In genomic region chr3:41169430-41169829, GRCm38 (mm10) we compare ENCODE assay signal across 13 mouse cellular contexts.
A peak's percentile ranks its signal among the peaks of the same experiment; 100 is the strongest.
DNase-seq lines count a peak whose midpoint lies in the region; ATAC-seq and TF ChIP-seq lines count a peak whose summit lies in the region.
"Had no signal": no experiment of that assay in that cellular context is flagged by ENCODE, and none has a peak within 500 bp of the region (broad histone marks: within the 10 kb centered on the region; RNA-seq: fewer than 3 reads in every experiment).

No protein-coding gene starts in this region.

- no peaks in the 10 kb centered on the region for H3K9me3 ChIP-seq in kidney, embryonic 15.5 days (replicated peaks)
- peaks cover 4% of the 10 kb centered on the region; the same call in 1 of the 2 replicates for H3K9me3 ChIP-seq in kidney, embryonic 16.5 days (ENCODE audit: low read length)
- no peaks in the 10 kb centered on the region for H3K9me3 ChIP-seq in heart, postnatal 0 days (replicated peaks; ENCODE audit: control insufficient read depth, low read length)

- TF ChIP-seq POLR2A in spleen, adult 2 months (IDR thresholded peaks at IDR 0.05; ENCODE audit: low read depth, low read length): no peak

- peak; percentile 88 for DNase-seq in Patski (ENCODE audit: low read depth, low spot score)
- peak; percentile 66 for DNase-seq in heart, postnatal 0 days (ENCODE audit: low spot score)
- no peak for DNase-seq in spleen, adult 2 months (ENCODE audit: low read depth in 1 of 2, low spot score in 2 of 2)
- no peak for DNase-seq in left cerebral cortex, adult 11 months (ENCODE audit: low spot score)
- DNase-seq in gastrocnemius, adult 18-20 months (ENCODE audit: low spot score): no peak
- no peak for DNase-seq in cerebellum, adult 8-10 months
- DNase-seq: adrenal gland, postnatal 10 days; gastrocnemius, postnatal 14 days; kidney, postnatal 25 days; lung, adult 2 months had no signal

- peak; percentile 44 for ATAC-seq in kidney, embryonic 15.5 days (replicated peaks; ENCODE audit: low FRiP score)
- ATAC-seq in kidney, embryonic 16.5 days (ENCODE audit: low FRiP score, low TSS enrichment): no peak
- ATAC-seq in Patski: peak; percentile 45
- peak; percentile 50 for ATAC-seq in heart, postnatal 0 days (ENCODE audit: insufficient read depth, low read depth)

- H3K27ac ChIP-seq in kidney, embryonic 15.5 days: no peak overlapping the region
- no peak overlapping the region for H3K27ac ChIP-seq in kidney, embryonic 16.5 days (ENCODE audit: low read length)
- H3K27ac ChIP-seq in heart, postnatal 0 days (ENCODE audit: low read depth): peak overlapping the region; percentile 56
- peak overlapping the region; percentile 59 for H3K27ac ChIP-seq in spleen, adult 2 months (ENCODE audit: insufficient read depth, low read length)

- 83% methylated on average over 10 of the region's 10 CpGs for WGBS in kidney, embryonic 15.5 days
- WGBS in kidney, embryonic 16.5 days: 86% methylated on average over 10 of the region's 10 CpGs
- 27% methylated on average over 10 of the region's 10 CpGs for WGBS in heart, postnatal 0 days
- 80% methylated on average over 10 of the region's 10 CpGs for WGBS in spleen, adult 2 months

- H3K36me3 ChIP-seq in kidney, embryonic 15.5 days: no peaks in the 10 kb centered on the region
- H3K36me3 ChIP-seq in kidney, embryonic 16.5 days (ENCODE audit: insufficient read depth, low read length): no peaks in the 10 kb centered on the region
- H3K36me3 ChIP-seq in heart, postnatal 0 days (replicated peaks; ENCODE audit: control insufficient read depth, insufficient read depth, low read length): no peaks in the 10 kb centered on the region
- H3K36me3 ChIP-seq in spleen, adult 2 months (ENCODE audit: control insufficient read depth, insufficient read depth, low read length): no peaks in the 10 kb centered on the region

- peaks cover 6% of the 10 kb centered on the region; the same call in 1 of the 2 replicates for H3K4me1 ChIP-seq in kidney, embryonic 15.5 days
- H3K4me1 ChIP-seq in kidney, embryonic 16.5 days (ENCODE audit: insufficient read depth, low read length): peaks cover 5% of the 10 kb centered on the region; the same call in 1 of the 2 replicates
- H3K4me1 ChIP-seq in heart, postnatal 0 days (ENCODE audit: control insufficient read depth, insufficient read depth): peaks cover 14% of the 10 kb centered on the region
- no peaks in the 10 kb centered on the region for H3K4me1 ChIP-seq in spleen, adult 2 months (ENCODE audit: control insufficient read depth, insufficient read depth, insufficient read length)

- H3K9ac ChIP-seq in kidney, embryonic 15.5 days: no peak overlapping the region
- no peak overlapping the region for H3K9ac ChIP-seq in kidney, embryonic 16.5 days (replicated peaks; ENCODE audit: low read length)
- H3K9ac ChIP-seq in heart, postnatal 0 days (replicated peaks; ENCODE audit: low read depth, low read length): no peak overlapping the region

- no peak for TF ChIP-seq CTCF in Patski (IDR thresholded peaks at IDR 0.05)
- TF ChIP-seq CTCF in heart, postnatal 0 days (IDR thresholded peaks at IDR 0.05; ENCODE audit: low read depth): no peak
- no peak for TF ChIP-seq CTCF in spleen, adult 2 months (IDR thresholded peaks at IDR 0.05; ENCODE audit: extremely low read depth, insufficient read depth, insufficient read length, insufficient replicate concordance)

- TF ChIP-seq EP300 in heart, postnatal 0 days (IDR thresholded peaks at IDR 0.05; ENCODE audit: low read depth): no peak

- POLR2A ChIA-PET in Patski (lab: Charles Lee): interaction anchor here (1.0 kb wide), 1 partner anchor 86 kb away, joined by 3 read pairs; no protein-coding TSS in a partner anchor

- in situ Hi-C loops in Patski (cut with MboI; ENCODE audit: low pct_unique_long_range_greater_than_20kb): loop anchor here (5.0 kb wide), 1 partner anchor 82 kb away; no protein-coding TSS in a partner anchor

- no peak overlapping the region for H3K4me3 ChIP-seq in kidney, embryonic 15.5 days (replicated peaks)
- no peak overlapping the region for H3K4me3 ChIP-seq in kidney, embryonic 16.5 days (ENCODE audit: low read length)
- H3K4me3 ChIP-seq in heart, postnatal 0 days (ENCODE audit: low read depth, low read length): no peak overlapping the region
- no peak overlapping the region for H3K4me3 ChIP-seq in spleen, adult 2 months (ENCODE audit: extremely low read depth, insufficient read depth, insufficient read length)
- H3K4me3 ChIP-seq: myocyte had no signal

- no peaks in the 10 kb centered on the region for H3K27me3 ChIP-seq in kidney, embryonic 15.5 days
- H3K27me3 ChIP-seq in kidney, embryonic 16.5 days (ENCODE audit: insufficient read depth, low read length): no peaks in the 10 kb centered on the region
- H3K27me3 ChIP-seq in Patski: no peaks in the 10 kb centered on the region
- H3K27me3 ChIP-seq in heart, postnatal 0 days (ENCODE audit: control insufficient read depth, insufficient read depth, low read length): no peaks in the 10 kb centered on the region
- H3K27me3 ChIP-seq in spleen, adult 2 months (ENCODE audit: control insufficient read depth, insufficient read depth, low read length): no peaks in the 10 kb centered on the region

- H3K4me2 ChIP-seq in kidney, embryonic 15.5 days: no peak overlapping the region
- H3K4me2 ChIP-seq in kidney, embryonic 16.5 days (replicated peaks; ENCODE audit: low read depth, low read length): no peak overlapping the region
- H3K4me2 ChIP-seq in heart, postnatal 0 days (ENCODE audit: low read depth, low read length): no peak overlapping the region

- CTCF ChIA-PET in Patski (lab: Charles Lee): no interaction called here

Comparison
In these comparisons a context has a peak if more than half of its experiments do, and no peak if none do; other contexts are left out.
1. H3K27ac ChIP-seq: peak in heart, postnatal 0 days (single experiment) and spleen, adult 2 months (single experiment); none in kidney, embryonic 15.5 days (single experiment) and kidney, embryonic 16.5 days (single experiment).
2. DNase-seq: peak in Patski (single experiment) and heart, postnatal 0 days (single experiment); none in spleen, adult 2 months (0 of 2), left cerebral cortex, adult 11 months (single experiment), gastrocnemius, adult 18-20 months (single experiment) and cerebellum, adult 8-10 months (single experiment).